Mouse (Mus musculus): ENCODE data around the gene Ptk7.

- TF ChIP-seq CTCF (IDR thresholded peaks at IDR 0.05; ENCODE audit: control insufficient read depth, insufficient read depth, low read length) (no peak), POLR2A (IDR thresholded peaks at IDR 0.05; ENCODE audit: borderline replicate concordance, control insufficient read depth, low read depth, low read length) (no peak)
Measured at GRCm38 (mm10) chr17:46656054-46656453, 26.8 kb upstream of the Ptk7 start.
